Mouse (Mus musculus) limb, embryonic 14.5 days (tissue): ENCODE results near the gene Pacrg. TPM values are rescaled to one million over a fixed set of nuclear protein-coding genes. Genes with fewer than 3 reads are reported as not detected.

Source experiments
- ATAC-seq: fragments of 200-750 bp; cut with Nextera tagmentation; 2 replicates; pipeline ENCODE4 v1.8.0; 2017; ENCODE audit warnings: low read depth, moderate number of reproducible peaks, moderate TSS enrichment; ENCODE audit not compliant: low FRiP score
- DNase-seq: peaks from one replicate; pipeline ENCODE4 v3.0.0-alpha.2; 2015; ENCODE audit warnings: low spot score
- H3K27ac ChIP-seq: fragments of 300-500 bp; sonication (generic); replicated peaks from 2 replicates; pipeline ENCODE4 v1.5.1; 2014; ENCODE audit warnings: low read depth, mild to moderate bottlenecking, low read length, moderate library complexity, mixed read lengths
- H3K27me3 ChIP-seq: fragments of 300-500 bp; sonication (generic); 2 replicates; pipeline ENCODE4 v1.6.1; 2014; ENCODE audit warnings: low read length, mixed read lengths; ENCODE audit not compliant: control insufficient read depth, insufficient read depth
- H3K36me3 ChIP-seq: fragments of 300-500 bp; sonication (generic); 2 replicates; pipeline ENCODE4 v1.6.1; 2014; ENCODE audit warnings: mild to moderate bottlenecking, low read length, moderate library complexity, mixed read lengths; ENCODE audit not compliant: control insufficient read depth, insufficient read depth
- H3K4me1 ChIP-seq: fragments of 300-500 bp; sonication (generic); 2 replicates; pipeline ENCODE4 v1.6.1; 2014; ENCODE audit warnings: antibody characterized with exemption, low read length, mixed read lengths; ENCODE audit not compliant: control insufficient read depth, insufficient read depth
- H3K4me2 ChIP-seq: fragments of 300-500 bp; sonication (generic); replicated peaks from 2 replicates; pipeline ENCODE4 v1.6.1; 2014; ENCODE audit warnings: low read depth, mild to moderate bottlenecking, low read length, moderate library complexity; ENCODE audit not compliant: severe bottlenecking
- H3K4me3 ChIP-seq: fragments of 300-500 bp; sonication (generic); replicated peaks from 2 replicates; pipeline ENCODE4 v1.5.1; 2014; ENCODE audit warnings: low read length
- H3K9ac ChIP-seq: fragments of 300-500 bp; sonication (generic); 2 replicates; pipeline ENCODE4 v1.6.1; 2014; ENCODE audit warnings: mild to moderate bottlenecking, low read depth, low read length, moderate library complexity; ENCODE audit not compliant: severe bottlenecking
- H3K9me3 ChIP-seq: fragments of 300-500 bp; sonication (generic); 2 replicates; pipeline ENCODE4 v1.6.1; 2016; ENCODE audit warnings: low read length; ENCODE audit not compliant: control insufficient read depth
- POLR2A ChIP-seq: fragments of 200-500 bp; IDR thresholded peaks from 2 replicates; pipeline ENCODE4 v1.8.0; 2012; ENCODE audit warnings: inconsistent platforms, mild to moderate bottlenecking, moderate library complexity, borderline replicate concordance; ENCODE audit not compliant: insufficient read depth, insufficient read length; ENCODE audit errors: extremely low read depth
- WGBS: fragments of 180-500 bp; shearing (Covaris S2); extraction: QIAGEN DNeasy Blood & Tissue Kit; methylation state at CpG from one replicate; pipeline ENCODE4 v1.1.7; 2014; 5-methylcytosine and 5-hydroxymethylcytosine counted together
- polyA plus RNA-seq, 2 experiments: library from polyadenylated mRNA; depleted of rRNA in 1 of 2; stranded (reverse) in 1 of 2; unstranded in 1 of 2; fragments of >200 nt; fragmentation: Nextera tagmentation in 1 of 2; extraction: Ambion mirVana in 1 of 2; gene quantifications; 2 replicates each; pipeline versions ENCODE4 v1.2.1 to v1.2.3; 2012 to 2014

Pacrg gene
- polyA plus RNA-seq, 2 experiments = 0.99 to 1.3 TPM

- DNase-seq = no peak
- no peak overlapping the region for H3K27ac ChIP-seq
Observed at GRCm38 (mm10) chr17:10562871-10563270, 277.2 kb downstream of the Pacrg start.

GRCm38 (mm10) chr17:10560053-10560452 is 280.1 kb downstream of the Pacrg start:
- DNase-seq = no peak
- Histone ChIP-seq H3K4me2 (no peak overlapping the region), H3K27ac (no peak overlapping the region), H3K4me1 (no peaks in the 10 kb centered on the region), H3K4me3 (no peak overlapping the region), H3K27me3 (no peaks in the 10 kb centered on the region), H3K9me3 (no peaks in the 10 kb centered on the region), H3K36me3 (no peaks in the 10 kb centered on the region), H3K9ac (no peak overlapping the region)
- 92% methylated on average over 3 of the region's 3 CpGs for WGBS
- ATAC-seq = no peak
- no peak for TF ChIP-seq POLR2A

More at GRCm38 (mm10) chr17:10562871-10563270, 277.2 kb downstream of the Pacrg start:
- no peaks in the 10 kb centered on the region for H3K36me3 ChIP-seq
- ATAC-seq = no peak
- no peak overlapping the region for H3K4me2 ChIP-seq
- 91% methylated on average over 7 of the region's 7 CpGs for WGBS
- TF ChIP-seq POLR2A = no peak
- no peaks in the 10 kb centered on the region for H3K4me1 ChIP-seq
- no peak overlapping the region for H3K4me3 ChIP-seq
- H3K9ac ChIP-seq = no peak overlapping the region
- no peaks in the 10 kb centered on the region for H3K9me3 ChIP-seq
- H3K27me3 ChIP-seq = no peaks in the 10 kb centered on the region

GRCm38 (mm10) chr17:10558671-10559070 is 281.4 kb downstream of the Pacrg start:
- Histone ChIP-seq H3K4me2 (no peak overlapping the region), H3K9ac (no peak overlapping the region), H3K4me3 (no peak overlapping the region), H3K27me3 (no peaks in the 10 kb centered on the region), H3K27ac (no peak overlapping the region), H3K9me3 (no peaks in the 10 kb centered on the region), H3K4me1 (no peaks in the 10 kb centered on the region), H3K36me3 (no peaks in the 10 kb centered on the region)
- no peak for TF ChIP-seq POLR2A
- DNase-seq (no peak), ATAC-seq (no peak)
- 56% methylated on average over 8 of the region's 8 CpGs for WGBS

GRCm38 (mm10) chr17:10552295-10553056 is 287.6 kb downstream of the Pacrg start:
- no peak overlapping the region for H3K4me3 ChIP-seq
- 88% methylated on average over 16 of the region's 16 CpGs for WGBS
- H3K9ac ChIP-seq = no peak overlapping the region
- no peaks in the 10 kb centered on the region for H3K4me1 ChIP-seq
- no peak for TF ChIP-seq POLR2A
- DNase-seq = no peak
- H3K9me3 ChIP-seq = no peaks in the 10 kb centered on the region
- no peaks in the 10 kb centered on the region for H3K27me3 ChIP-seq
- no peak overlapping the region for H3K27ac ChIP-seq
- no peak overlapping the region for H3K4me2 ChIP-seq
- no peaks in the 10 kb centered on the region for H3K36me3 ChIP-seq
- no peak for ATAC-seq

- 75% methylated on average over 15 of the region's 15 CpGs for WGBS
- no peaks in the 10 kb centered on the region for H3K4me1 ChIP-seq
Observed at GRCm38 (mm10) chr17:10550781-10551520, 289.2 kb downstream of the Pacrg start.

More at GRCm38 (mm10) chr17:10550781-10551520, 289.2 kb downstream of the Pacrg start:
- H3K27ac ChIP-seq = no peak overlapping the region
- ATAC-seq (no peak), DNase-seq (no peak)
- H3K36me3 ChIP-seq = no peaks in the 10 kb centered on the region
- H3K9ac ChIP-seq = no peak overlapping the region
- no peak overlapping the region for H3K4me3 ChIP-seq
- H3K4me2 ChIP-seq = no peak overlapping the region
- H3K27me3 ChIP-seq = no peaks in the 10 kb centered on the region
- H3K9me3 ChIP-seq = no peaks in the 10 kb centered on the region
- TF ChIP-seq POLR2A = no peak
